Mouse (Mus musculus) lung, embryonic 16.5 days (tissue): ENCODE measurements around the gene Slc8a2. TPM values are rescaled to one million over a fixed set of nuclear protein-coding genes. Genes with fewer than 3 reads are reported as not detected.
A peak's percentile ranks its signal among the peaks of the same experiment; 100 is the strongest.

Experiments
- ATAC-seq: fragments of 200-750 bp; cut with Nextera tagmentation; 2 replicates; pipeline ENCODE4 v1.8.0; 2017; ENCODE audit warnings: low read depth, mild to moderate bottlenecking, moderate library complexity
- H3K27ac ChIP-seq: fragments of 300-500 bp; sonication (generic); 2 replicates; pipeline ENCODE4 v1.5.1; 2014; ENCODE audit warnings: mild to moderate bottlenecking, control low read depth, low read length
- H3K27me3 ChIP-seq: fragments of 300-500 bp; sonication (generic); 2 replicates; pipeline ENCODE4 v1.6.1; 2014; ENCODE audit warnings: low read depth, low read length, mixed read lengths; ENCODE audit not compliant: control insufficient read depth, insufficient read depth
- H3K36me3 ChIP-seq: fragments of 300-500 bp; sonication (generic); 2 replicates; pipeline ENCODE4 v1.6.1; 2014; ENCODE audit warnings: low read length; ENCODE audit not compliant: control insufficient read depth, insufficient read depth
- H3K4me1 ChIP-seq: fragments of 300-500 bp; sonication (generic); replicated peaks from 2 replicates; pipeline ENCODE4 v1.6.1; 2014; ENCODE audit warnings: low read length, mixed read lengths; ENCODE audit not compliant: control insufficient read depth, insufficient read depth
- H3K4me2 ChIP-seq: fragments of 300-500 bp; sonication (generic); 2 replicates; pipeline ENCODE4 v1.6.1; 2014; ENCODE audit warnings: low read depth, low read length, control low read depth
- H3K4me3 ChIP-seq: fragments of 300-500 bp; sonication (generic); 2 replicates; pipeline ENCODE4 v1.5.1; 2014; ENCODE audit warnings: mild to moderate bottlenecking, low read length, control low read depth
- H3K9ac ChIP-seq: fragments of 300-500 bp; sonication (generic); 2 replicates; pipeline ENCODE4 v1.6.1; 2014; ENCODE audit warnings: low read length, control low read depth
- H3K9me3 ChIP-seq: fragments of 300-500 bp; sonication (generic); 2 replicates; pipeline ENCODE4 v1.6.1; 2016; ENCODE audit warnings: low read length; ENCODE audit not compliant: control insufficient read depth
- WGBS: fragments of 180-500 bp; shearing (Covaris S2); extraction: QIAGEN DNeasy Blood & Tissue Kit; methylation state at CpG from one replicate; pipeline ENCODE4 v1.1.7; 2014; 5-methylcytosine and 5-hydroxymethylcytosine counted together
- polyA plus RNA-seq: library from polyadenylated mRNA; unstranded; fragments of >200 nt; fragmentation: Nextera tagmentation; extraction: Ambion mirVana; gene quantifications from 2 replicates; pipeline ENCODE4 v1.2.1, GENCODE M21; 2015

Gene Slc8a2
- polyA plus RNA-seq, 1 experiment from 2014 or later = 0.08 TPM

DNA sequence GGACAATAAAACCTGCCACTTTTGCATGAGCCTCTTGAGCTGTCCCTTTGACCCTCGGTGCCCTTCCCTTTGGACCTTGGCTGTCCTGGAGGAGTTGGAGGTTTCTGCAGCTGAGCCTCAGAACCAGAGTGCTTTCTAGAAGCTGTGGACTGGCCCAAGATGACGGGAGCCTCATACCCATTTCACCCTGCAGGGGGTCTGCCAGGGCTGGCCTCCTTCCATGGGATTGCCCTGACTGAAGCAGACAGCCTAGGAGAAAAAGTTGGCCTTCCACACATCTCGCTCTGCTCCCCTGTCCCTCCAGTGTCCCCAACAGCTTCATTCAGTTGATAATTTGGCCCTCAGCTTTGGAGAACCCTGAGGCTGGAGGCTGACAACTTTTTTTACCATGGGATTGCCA lies 12.5 kb upstream of the Slc8a2 start:
- no peak for ATAC-seq
- 84% methylated on average over 3 of the region's 3 CpGs for WGBS

GRCm38 (mm10) chr7:16119569-16120261 lies 9.9 kb upstream of the Slc8a2 start, which contains the start of gene Kptn:
Kptn (plus strand) TSS chr7:16119895.
- Histone ChIP-seq H3K9me3 (no peaks in the 10 kb centered on the region), H3K4me1 (peaks cover 6% of the 10 kb centered on the region), H3K27me3 (no peaks in the 10 kb centered on the region), H3K9ac (peak within 1 kb of the TSS; percentile 85), H3K36me3 (peaks cover 25% of the 10 kb centered on the region), H3K4me2 (peak within 1 kb of the TSS; percentile 78), H3K4me3 (peak within 1 kb of the TSS; percentile 86), H3K27ac (peak within 1 kb of the TSS; percentile 80)
- ATAC-seq = peak; percentile 91
- WGBS = 1% methylated on average over 33 of the region's 33 CpGs

More for the DNA sequence above, 12.5 kb upstream of the Slc8a2 start:
- Histone ChIP-seq H3K4me2 (no peak overlapping the region), H3K27ac (no peak overlapping the region), H3K9ac (no peak overlapping the region), H3K36me3 (peaks cover 47% of the 10 kb centered on the region), H3K9me3 (no peaks in the 10 kb centered on the region), H3K27me3 (no peaks in the 10 kb centered on the region), H3K4me1 (peaks cover 6% of the 10 kb centered on the region), H3K4me3 (no peak overlapping the region)

DNA sequence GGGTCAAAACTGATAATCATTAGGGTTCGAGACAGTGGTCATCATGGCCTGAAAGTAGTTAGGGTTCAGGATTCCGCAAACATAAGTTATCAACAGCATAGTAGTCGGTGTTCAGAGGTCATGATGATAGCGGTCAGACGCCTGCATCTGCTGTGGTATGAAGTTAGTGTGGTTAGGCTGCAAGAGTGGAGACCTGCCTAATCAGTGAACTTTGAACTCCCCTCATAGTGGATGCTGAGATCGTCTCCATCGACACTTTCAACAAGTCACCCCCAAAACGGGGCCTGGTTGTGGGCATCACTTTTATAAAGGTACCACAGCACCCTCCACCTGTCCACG lies 9.4 kb upstream of the Slc8a2 start:
- Histone ChIP-seq H3K4me3 (peak overlapping the region; percentile 86), H3K4me1 (peaks cover 6% of the 10 kb centered on the region), H3K27me3 (no peaks in the 10 kb centered on the region), H3K4me2 (peak overlapping the region; percentile 78), H3K9me3 (no peaks in the 10 kb centered on the region), H3K36me3 (peaks cover 22% of the 10 kb centered on the region), H3K27ac (no peak overlapping the region), H3K9ac (peak overlapping the region; percentile 85)
- 32% methylated on average over 9 of the region's 9 CpGs for WGBS
- peak; percentile 16 for ATAC-seq

DNA sequence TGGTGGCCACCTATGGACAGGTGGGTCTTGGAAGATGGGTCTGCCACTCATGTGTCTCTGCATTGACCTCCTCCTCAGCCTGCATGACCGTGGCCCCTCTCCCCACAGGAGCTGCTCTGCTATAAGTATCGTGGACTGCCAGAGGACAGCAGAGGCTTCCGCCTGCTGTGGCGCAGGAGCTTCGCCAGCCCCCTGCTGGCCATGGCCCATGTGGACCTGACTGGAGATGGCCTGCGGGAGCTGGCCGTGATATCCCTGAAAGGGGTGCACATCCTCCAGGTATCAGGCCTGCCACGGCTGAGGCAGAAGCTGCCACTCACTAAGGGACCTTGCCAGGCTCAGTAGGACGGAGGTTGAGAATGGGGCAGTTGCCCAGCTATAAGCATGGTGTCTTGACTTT lies 3.8 kb upstream of the Slc8a2 start:
- no peak for ATAC-seq
- no peak overlapping the region for H3K4me3 ChIP-seq
- no peaks in the 10 kb centered on the region for H3K36me3 ChIP-seq
- no peak overlapping the region for H3K4me2 ChIP-seq
- H3K9ac ChIP-seq = no peak overlapping the region
- no peaks in the 10 kb centered on the region for H3K27me3 ChIP-seq
- WGBS = 78% methylated on average over 9 of the region's 9 CpGs
- H3K27ac ChIP-seq = no peak overlapping the region
- peaks cover under 1% of the 10 kb centered on the region for H3K4me1 ChIP-seq
- H3K9me3 ChIP-seq = no peaks in the 10 kb centered on the region

- no peak overlapping the region for H3K4me2 ChIP-seq
- ATAC-seq = no peak
- no peaks in the 10 kb centered on the region for H3K9me3 ChIP-seq
- WGBS = 70% methylated on average over 6 of the region's 6 CpGs
- H3K27ac ChIP-seq = no peak overlapping the region
- no peak overlapping the region for H3K9ac ChIP-seq
- H3K4me3 ChIP-seq = no peak overlapping the region
- H3K36me3 ChIP-seq = no peaks in the 10 kb centered on the region
- H3K27me3 ChIP-seq = no peaks in the 10 kb centered on the region
- H3K4me1 ChIP-seq = peaks cover 3% of the 10 kb centered on the region; the same call in 1 of the 2 replicates
Observed at GRCm38 (mm10) chr7:16128344-16128743, 1.3 kb upstream of the Slc8a2 start.

DNA sequence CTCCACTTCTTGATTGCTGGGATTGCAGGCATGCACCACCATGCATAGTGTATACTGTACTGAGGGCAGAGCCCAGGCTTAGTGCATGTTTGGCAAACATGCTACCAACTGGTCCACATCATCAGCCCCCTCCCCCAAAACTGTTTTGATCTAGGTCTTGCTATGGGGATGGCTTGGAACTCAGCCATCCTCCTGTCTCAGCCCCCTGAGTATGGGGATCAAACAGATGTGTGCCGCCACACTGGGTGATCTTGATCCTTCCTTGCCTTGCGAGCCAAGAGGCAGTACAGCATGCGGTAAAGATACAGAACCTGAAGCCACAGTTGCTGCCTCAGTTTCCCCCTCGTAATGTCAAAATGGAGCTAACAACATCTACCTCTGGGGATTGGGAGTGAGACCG lies 727 bp upstream of the Slc8a2 start:
- H3K4me1 ChIP-seq = peaks cover 3% of the 10 kb centered on the region; the same call in 1 of the 2 replicates
- H3K4me3 ChIP-seq = no peak overlapping the region
- no peaks in the 10 kb centered on the region for H3K27me3 ChIP-seq
- no peak overlapping the region for H3K9ac ChIP-seq
- WGBS = 65% methylated on average over 5 of the region's 5 CpGs
- H3K36me3 ChIP-seq = no peaks in the 10 kb centered on the region
- ATAC-seq = no peak
- H3K9me3 ChIP-seq = no peaks in the 10 kb centered on the region
- no peak overlapping the region for H3K27ac ChIP-seq
- 0 out of 2 replicates have a peak overlapping the region, but pooled peaks have one; percentile 87 for H3K4me2 ChIP-seq

DNA sequence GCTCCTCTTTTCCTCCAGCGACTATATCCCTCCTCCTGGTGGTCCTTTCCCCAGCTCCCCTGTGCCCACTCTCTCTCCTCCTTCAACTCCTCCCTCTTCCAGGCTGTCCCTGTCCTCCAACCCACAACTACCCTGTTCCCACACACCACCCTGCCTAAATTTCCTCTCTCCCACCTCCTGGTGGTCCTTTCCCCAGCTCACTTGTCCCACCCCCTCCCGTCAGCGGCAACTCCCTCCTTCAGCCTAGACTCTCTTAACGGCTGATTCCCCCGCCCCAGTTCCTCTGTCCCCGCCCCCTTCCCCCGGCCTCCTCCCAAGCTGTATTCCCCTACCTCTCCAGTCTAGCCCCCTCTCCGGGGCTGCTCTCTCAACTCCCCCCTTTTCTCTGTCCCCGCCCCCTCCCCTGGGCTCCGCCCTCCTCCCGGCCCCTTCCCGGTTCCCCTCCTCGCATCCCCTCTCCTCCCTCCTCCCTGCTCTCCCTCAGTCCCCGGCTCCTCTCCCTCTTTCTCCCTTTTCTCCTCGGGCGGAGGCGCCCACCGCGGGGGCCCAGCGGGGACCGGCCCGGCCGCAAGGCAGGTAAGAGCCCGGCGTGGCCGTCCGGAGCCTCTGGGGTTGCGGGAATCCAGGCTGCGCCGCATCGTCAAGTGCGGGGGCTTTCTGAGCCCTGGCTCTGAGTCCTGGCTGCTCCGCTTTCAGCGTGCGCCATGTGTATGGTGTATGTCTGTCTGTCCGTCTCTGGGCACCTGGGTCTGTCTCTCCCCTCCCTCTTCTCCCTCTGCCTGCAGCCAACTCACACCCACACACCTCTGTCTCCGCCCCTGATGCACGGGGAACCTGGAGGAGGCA lies 443 bp downstream of the Slc8a2 start:
- 1% methylated on average over 31 of the region's 38 CpGs for WGBS
- 0 out of 2 replicates have a peak overlapping the region, but pooled peaks have one; percentile 32 for H3K27ac ChIP-seq

GRCm38 (mm10) chr7:16130956-16131634 lies 1.5 kb downstream of the Slc8a2 start:
- WGBS = 31% methylated on average over 13 of the region's 13 CpGs
- H3K9ac ChIP-seq = no peak overlapping the region

More for the DNA sequence above, 443 bp downstream of the Slc8a2 start:
- Histone ChIP-seq H3K4me2 (peak overlapping the region; percentile 87), H3K9ac (peak overlapping the region; percentile 60), H3K4me3 (peak overlapping the region; percentile 54), H3K4me1 (peaks cover 3% of the 10 kb centered on the region; the same call in 1 of the 2 replicates), H3K9me3 (no peaks in the 10 kb centered on the region), H3K36me3 (no peaks in the 10 kb centered on the region), H3K27me3 (no peaks in the 10 kb centered on the region)
- ATAC-seq = peak; percentile 83

GRCm38 (mm10) chr7:16132161-16132581 lies 2.5 kb downstream of the Slc8a2 start:
- ATAC-seq = no peak
- WGBS = 12% methylated on average over 7 of the region's 7 CpGs
- Histone ChIP-seq H3K36me3 (no peaks in the 10 kb centered on the region), H3K4me3 (no peak overlapping the region), H3K27me3 (no peaks in the 10 kb centered on the region), H3K9ac (no peak overlapping the region), H3K27ac (no peak overlapping the region), H3K4me1 (peaks cover 3% of the 10 kb centered on the region; the same call in 1 of the 2 replicates), H3K4me2 (no peak overlapping the region), H3K9me3 (no peaks in the 10 kb centered on the region)

More at GRCm38 (mm10) chr7:16130956-16131634, 1.5 kb downstream of the Slc8a2 start:
- H3K27ac ChIP-seq = no peak overlapping the region
- no peaks in the 10 kb centered on the region for H3K9me3 ChIP-seq
- H3K4me2 ChIP-seq = peak overlapping the region; percentile 87; the same call in 1 of the 2 replicates
- H3K4me3 ChIP-seq = no peak overlapping the region
- H3K4me1 ChIP-seq = peaks cover 3% of the 10 kb centered on the region; the same call in 1 of the 2 replicates
- no peaks in the 10 kb centered on the region for H3K36me3 ChIP-seq
- H3K27me3 ChIP-seq = no peaks in the 10 kb centered on the region
- ATAC-seq = no peak
